Mouse (Mus musculus): ENCODE measurements around the gene Slc22a22. TPM values are rescaled to one million over a fixed set of nuclear protein-coding genes. Genes with fewer than 3 reads are reported as not detected.

Gene Slc22a22
- polyA plus RNA-seq, 1 experiment from 2014 or later, result not detected

- no peak overlapping the region for H3K27ac ChIP-seq (ENCODE audit: low read depth)
- H3K4me2 ChIP-seq (ENCODE audit: low read depth, low read length), result no peak overlapping the region
- TF ChIP-seq EP300 (IDR thresholded peaks at IDR 0.05; ENCODE audit: low read depth) (no peak), CTCF (IDR thresholded peaks at IDR 0.05; ENCODE audit: low read depth) (no peak)
- no peaks in the 10 kb centered on the region for H3K9me3 ChIP-seq (ENCODE audit: low read length)
- no peak overlapping the region for H3K4me3 ChIP-seq (ENCODE audit: low read depth, low read length)
- ATAC-seq (no peak), DNase-seq (no peak)
- H3K9ac ChIP-seq (replicated peaks), result no peak overlapping the region
- H3K36me3 ChIP-seq (replicated peaks; ENCODE audit: insufficient read depth, low read length), result no peaks in the 10 kb centered on the region
- WGBS (ENCODE audit: insufficient replicate concordance), result 55% methylated on average over 9 of the region's 9 CpGs
- H3K4me1 ChIP-seq (ENCODE audit: insufficient read depth), result no peaks in the 10 kb centered on the region
- no peaks in the 10 kb centered on the region for H3K27me3 ChIP-seq (ENCODE audit: insufficient read depth, low read length)
Observed at GRCm38 (mm10) chr15:57504126-57504705, 26.8 kb upstream of the Slc22a22 start.

DNA sequence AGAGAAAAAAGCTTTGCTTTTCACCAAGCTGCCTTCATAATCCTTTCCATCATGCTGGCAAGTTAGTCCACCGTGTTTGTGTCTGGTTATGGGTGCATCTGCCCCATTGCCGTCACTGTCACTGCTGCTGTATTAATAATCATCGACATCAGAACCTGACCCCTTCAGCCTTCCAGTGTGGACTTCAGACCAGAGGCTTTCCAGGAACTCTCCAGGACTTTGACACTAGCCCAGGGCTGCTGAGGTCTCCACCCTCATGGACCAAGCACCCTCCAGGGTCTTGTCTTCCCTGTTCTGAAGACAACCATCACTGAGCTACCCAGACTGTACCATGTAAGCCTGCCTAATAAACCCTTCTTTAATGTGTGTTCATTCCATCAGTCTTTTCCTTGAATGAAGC lies 26.2 kb upstream of the Slc22a22 start:
- no peak for ATAC-seq
- Histone ChIP-seq H3K36me3 (replicated peaks; ENCODE audit: insufficient read depth, low read length) (no peaks in the 10 kb centered on the region), H3K9me3 (ENCODE audit: low read length) (no peaks in the 10 kb centered on the region), H3K9ac (replicated peaks) (no peak overlapping the region), H3K27ac (ENCODE audit: low read depth) (no peak overlapping the region), H3K4me1 (ENCODE audit: insufficient read depth) (no peaks in the 10 kb centered on the region), H3K27me3 (ENCODE audit: insufficient read depth, low read length) (no peaks in the 10 kb centered on the region), H3K4me3 (ENCODE audit: low read depth, low read length) (no peak overlapping the region), H3K4me2 (ENCODE audit: low read depth, low read length) (no peak overlapping the region)
- 70% methylated on average over 3 of the region's 3 CpGs for WGBS (ENCODE audit: insufficient replicate concordance)
- no peak for TF ChIP-seq CTCF (IDR thresholded peaks at IDR 0.05; ENCODE audit: low read depth)
- no peak for TF ChIP-seq EP300 (IDR thresholded peaks at IDR 0.05; ENCODE audit: low read depth)
- DNase-seq, result no peak

DNA sequence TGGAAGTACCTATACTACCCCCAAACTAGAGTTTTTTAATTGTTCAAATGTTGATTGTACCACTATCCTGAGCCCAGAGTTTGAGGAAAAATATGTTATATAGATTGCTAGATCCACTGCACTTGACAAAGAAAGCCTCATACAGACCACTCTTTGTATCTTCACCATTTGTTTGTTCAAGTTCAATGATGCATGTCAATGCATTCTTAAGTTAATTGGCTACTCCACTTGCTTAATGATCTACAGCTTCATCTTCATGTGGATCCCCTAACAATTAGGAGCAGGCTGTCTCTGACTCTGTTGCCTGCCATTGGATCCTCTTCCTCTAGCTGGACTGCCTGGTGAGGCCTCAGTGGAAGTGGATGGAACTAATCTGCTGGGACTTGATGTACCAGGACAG lies 24.1 kb upstream of the Slc22a22 start:
- TF ChIP-seq CTCF (IDR thresholded peaks at IDR 0.05; ENCODE audit: low read depth) (no peak), EP300 (IDR thresholded peaks at IDR 0.05; ENCODE audit: low read depth) (no peak)
- no peak overlapping the region for H3K4me3 ChIP-seq (ENCODE audit: low read depth, low read length)
- no peak overlapping the region for H3K4me2 ChIP-seq (ENCODE audit: low read depth, low read length)
- DNase-seq, result no peak
- no peak overlapping the region for H3K9ac ChIP-seq (replicated peaks)
- no peaks in the 10 kb centered on the region for H3K9me3 ChIP-seq (ENCODE audit: low read length)
- H3K27me3 ChIP-seq (ENCODE audit: insufficient read depth, low read length), result no peaks in the 10 kb centered on the region
- no peak for ATAC-seq
- no peaks in the 10 kb centered on the region for H3K36me3 ChIP-seq (replicated peaks; ENCODE audit: insufficient read depth, low read length)
- no peaks in the 10 kb centered on the region for H3K4me1 ChIP-seq (ENCODE audit: insufficient read depth)
- no peak overlapping the region for H3K27ac ChIP-seq (ENCODE audit: low read depth)

GRCm38 (mm10) chr15:57496106-57496505 lies 18.7 kb upstream of the Slc22a22 start:
- no peaks in the 10 kb centered on the region for H3K9me3 ChIP-seq (ENCODE audit: low read length)
- no peaks in the 10 kb centered on the region for H3K27me3 ChIP-seq (ENCODE audit: insufficient read depth, low read length)
- H3K4me3 ChIP-seq (ENCODE audit: low read depth, low read length), result no peak overlapping the region
- H3K36me3 ChIP-seq (replicated peaks; ENCODE audit: insufficient read depth, low read length), result no peaks in the 10 kb centered on the region
- 77% methylated on average over 2 of the region's 2 CpGs for WGBS (ENCODE audit: insufficient replicate concordance)
- no peaks in the 10 kb centered on the region for H3K4me1 ChIP-seq (ENCODE audit: insufficient read depth)
- ATAC-seq, result no peak
- H3K4me2 ChIP-seq (ENCODE audit: low read depth, low read length), result no peak overlapping the region
- no peak overlapping the region for H3K27ac ChIP-seq (ENCODE audit: low read depth)
- no peak for DNase-seq
- H3K9ac ChIP-seq (replicated peaks), result no peak overlapping the region
- no peak for TF ChIP-seq EP300 (IDR thresholded peaks at IDR 0.05; ENCODE audit: low read depth)
- no peak for TF ChIP-seq CTCF (IDR thresholded peaks at IDR 0.05; ENCODE audit: low read depth)

GRCm38 (mm10) chr15:57482509-57482908 lies 5.1 kb upstream of the Slc22a22 start:
- no peak overlapping the region for H3K4me2 ChIP-seq (ENCODE audit: low read depth, low read length)
- WGBS (ENCODE audit: insufficient replicate concordance), result 60% methylated on average over 2 of the region's 2 CpGs
- no peaks in the 10 kb centered on the region for H3K9me3 ChIP-seq (ENCODE audit: low read length)
- no peaks in the 10 kb centered on the region for H3K27me3 ChIP-seq (ENCODE audit: insufficient read depth, low read length)
- H3K4me1 ChIP-seq (ENCODE audit: insufficient read depth), result no peaks in the 10 kb centered on the region
- H3K9ac ChIP-seq (replicated peaks), result no peak overlapping the region
- no peak overlapping the region for H3K27ac ChIP-seq (ENCODE audit: low read depth)
- no peak for ATAC-seq
- no peaks in the 10 kb centered on the region for H3K36me3 ChIP-seq (replicated peaks; ENCODE audit: insufficient read depth, low read length)
- DNase-seq, result no peak
- TF ChIP-seq CTCF (IDR thresholded peaks at IDR 0.05; ENCODE audit: low read depth) (no peak), EP300 (IDR thresholded peaks at IDR 0.05; ENCODE audit: low read depth) (no peak)
- H3K4me3 ChIP-seq (ENCODE audit: low read depth, low read length), result no peak overlapping the region

GRCm38 (mm10) chr15:57471648-57472047 lies 5.8 kb downstream of the Slc22a22 start:
- no peak overlapping the region for H3K9ac ChIP-seq (replicated peaks)
- no peak overlapping the region for H3K4me2 ChIP-seq (ENCODE audit: low read depth, low read length)
- no peak for DNase-seq
- H3K27ac ChIP-seq (ENCODE audit: low read depth), result no peak overlapping the region
- no peaks in the 10 kb centered on the region for H3K9me3 ChIP-seq (ENCODE audit: low read length)
- no peak overlapping the region for H3K4me3 ChIP-seq (ENCODE audit: low read depth, low read length)
- no peaks in the 10 kb centered on the region for H3K27me3 ChIP-seq (ENCODE audit: insufficient read depth, low read length)
- H3K4me1 ChIP-seq (ENCODE audit: insufficient read depth), result no peaks in the 10 kb centered on the region
- no peak for TF ChIP-seq EP300 (IDR thresholded peaks at IDR 0.05; ENCODE audit: low read depth)
- no peak for TF ChIP-seq CTCF (IDR thresholded peaks at IDR 0.05; ENCODE audit: low read depth)
- H3K36me3 ChIP-seq (replicated peaks; ENCODE audit: insufficient read depth, low read length), result no peaks in the 10 kb centered on the region
- WGBS (ENCODE audit: insufficient replicate concordance), result 59% methylated on average over 3 of the region's 3 CpGs
- ATAC-seq, result no peak

GRCm38 (mm10) chr15:57465996-57466395 lies 11.4 kb downstream of the Slc22a22 start:
- Histone ChIP-seq H3K27me3 (ENCODE audit: insufficient read depth, low read length) (no peaks in the 10 kb centered on the region), H3K9ac (replicated peaks) (no peak overlapping the region), H3K27ac (ENCODE audit: low read depth) (no peak overlapping the region), H3K9me3 (ENCODE audit: low read length) (no peaks in the 10 kb centered on the region), H3K4me2 (ENCODE audit: low read depth, low read length) (no peak overlapping the region), H3K36me3 (replicated peaks; ENCODE audit: insufficient read depth, low read length) (no peaks in the 10 kb centered on the region), H3K4me3 (ENCODE audit: low read depth, low read length) (no peak overlapping the region), H3K4me1 (ENCODE audit: insufficient read depth) (no peaks in the 10 kb centered on the region)
- ATAC-seq, result no peak
- TF ChIP-seq CTCF (IDR thresholded peaks at IDR 0.05; ENCODE audit: low read depth), result no peak
- no peak for TF ChIP-seq EP300 (IDR thresholded peaks at IDR 0.05; ENCODE audit: low read depth)
- DNase-seq, result no peak

All from liver, postnatal 0 days (tissue).